Mouse (Mus musculus) limb, embryonic 13.5 days (tissue): ENCODE data around the gene Gtf2i. TPM values are rescaled to one million over a fixed set of nuclear protein-coding genes. Genes with fewer than 3 reads are reported as not detected.

Source experiments
- ATAC-seq: fragments of 200-750 bp; cut with Nextera tagmentation; 2 replicates; pipeline ENCODE4 v1.8.0; 2017; ENCODE audit warnings: low read depth, moderate number of reproducible peaks, moderate TSS enrichment; ENCODE audit not compliant: low FRiP score
- H3K27ac ChIP-seq: fragments of 300-500 bp; sonication (generic); 2 replicates; pipeline ENCODE4 v1.5.1; 2015; ENCODE audit warnings: inconsistent platforms, mild to moderate bottlenecking, moderate library complexity
- H3K27me3 ChIP-seq: fragments of 300-500 bp; sonication (generic); 2 replicates; pipeline ENCODE4 v1.6.1; 2015; ENCODE audit warnings: mild to moderate bottlenecking, inconsistent platforms
- H3K36me3 ChIP-seq: fragments of 300-500 bp; sonication (generic); 2 replicates; pipeline ENCODE4 v1.6.1; 2015; ENCODE audit warnings: inconsistent platforms, mild to moderate bottlenecking, moderate library complexity
- H3K4me1 ChIP-seq: fragments of 300-500 bp; sonication (generic); 2 replicates; pipeline ENCODE4 v1.6.1; 2015; ENCODE audit warnings: inconsistent platforms
- H3K4me2 ChIP-seq: fragments of 300-500 bp; sonication (generic); replicated peaks from 2 replicates; pipeline ENCODE4 v1.6.1; 2015; ENCODE audit warnings: inconsistent platforms, mild to moderate bottlenecking, moderate library complexity
- H3K4me3 ChIP-seq: fragments of 300-500 bp; sonication (generic); 2 replicates; pipeline ENCODE4 v1.5.1; 2015; ENCODE audit warnings: moderate library complexity, mild to moderate bottlenecking, inconsistent platforms
- H3K9ac ChIP-seq: fragments of 300-500 bp; sonication (generic); 2 replicates; pipeline ENCODE4 v1.6.1; 2015; ENCODE audit warnings: mild to moderate bottlenecking, inconsistent platforms
- H3K9me3 ChIP-seq: fragments of 300-500 bp; sonication (generic); 2 replicates; pipeline ENCODE4 v1.6.1; 2016; ENCODE audit warnings: inconsistent platforms
- WGBS: fragments of 180-500 bp; shearing (Covaris S2); methylation state at CpG from one replicate; pipeline ENCODE4 v1.1.7; 2015; 5-methylcytosine and 5-hydroxymethylcytosine counted together
- polyA plus RNA-seq: library from polyadenylated mRNA; unstranded; fragments of >200 nt; fragmentation: Nextera tagmentation; extraction: Ambion mirVana; gene quantifications from 2 replicates; pipeline ENCODE4 v1.2.1, GENCODE M21; 2015

Gtf2i gene
- polyA plus RNA-seq, 1 experiment from 2014 or later, result 209 TPM

- H3K4me3 ChIP-seq, result no peak overlapping the region
- no peak overlapping the region for H3K4me2 ChIP-seq
- no peaks in the 10 kb centered on the region for H3K9me3 ChIP-seq
- no peaks in the 10 kb centered on the region for H3K27me3 ChIP-seq
- no peak overlapping the region for H3K27ac ChIP-seq
- no peak overlapping the region for H3K9ac ChIP-seq
- no peaks in the 10 kb centered on the region for H3K4me1 ChIP-seq
- 92% methylated on average over 4 of the region's 4 CpGs for WGBS
- H3K36me3 ChIP-seq, result peaks cover 98% of the 10 kb centered on the region
- ATAC-seq, result no peak
These were observed 44.0 kb downstream of the Gtf2i start for GRCm38 (mm10) chr5:134270566-134270965.

GRCm38 (mm10) chr5:134269751-134270150, 44.8 kb downstream of the Gtf2i start:
- no peak overlapping the region for H3K4me2 ChIP-seq
- peaks cover 98% of the 10 kb centered on the region for H3K36me3 ChIP-seq
- H3K27ac ChIP-seq, result no peak overlapping the region
- ATAC-seq, result no peak
- H3K4me3 ChIP-seq, result no peak overlapping the region
- no peaks in the 10 kb centered on the region for H3K9me3 ChIP-seq
- H3K4me1 ChIP-seq, result no peaks in the 10 kb centered on the region
- H3K9ac ChIP-seq, result no peak overlapping the region
- no peaks in the 10 kb centered on the region for H3K27me3 ChIP-seq
- WGBS, result 87% methylated on average over 5 of the region's 5 CpGs

GRCm38 (mm10) chr5:134268751-134269150, 45.8 kb downstream of the Gtf2i start:
- H3K27ac ChIP-seq, result no peak overlapping the region
- H3K4me1 ChIP-seq, result no peaks in the 10 kb centered on the region
- no peaks in the 10 kb centered on the region for H3K9me3 ChIP-seq
- no peak overlapping the region for H3K4me2 ChIP-seq
- H3K4me3 ChIP-seq, result no peak overlapping the region
- no peak overlapping the region for H3K9ac ChIP-seq
- no peak for ATAC-seq
- WGBS, result 97% methylated on average over 8 of the region's 8 CpGs
- H3K36me3 ChIP-seq, result peaks cover 100% of the 10 kb centered on the region
- no peaks in the 10 kb centered on the region for H3K27me3 ChIP-seq

GRCm38 (mm10) chr5:134266404-134266803, 48.2 kb downstream of the Gtf2i start:
- Histone ChIP-seq H3K9ac (no peak overlapping the region), H3K4me1 (no peaks in the 10 kb centered on the region), H3K9me3 (no peaks in the 10 kb centered on the region), H3K36me3 (peaks cover 100% of the 10 kb centered on the region), H3K27me3 (no peaks in the 10 kb centered on the region), H3K27ac (no peak overlapping the region), H3K4me3 (no peak overlapping the region), H3K4me2 (no peak overlapping the region)
- 89% methylated on average over 18 of the region's 18 CpGs for WGBS
- no peak for ATAC-seq

DNA sequence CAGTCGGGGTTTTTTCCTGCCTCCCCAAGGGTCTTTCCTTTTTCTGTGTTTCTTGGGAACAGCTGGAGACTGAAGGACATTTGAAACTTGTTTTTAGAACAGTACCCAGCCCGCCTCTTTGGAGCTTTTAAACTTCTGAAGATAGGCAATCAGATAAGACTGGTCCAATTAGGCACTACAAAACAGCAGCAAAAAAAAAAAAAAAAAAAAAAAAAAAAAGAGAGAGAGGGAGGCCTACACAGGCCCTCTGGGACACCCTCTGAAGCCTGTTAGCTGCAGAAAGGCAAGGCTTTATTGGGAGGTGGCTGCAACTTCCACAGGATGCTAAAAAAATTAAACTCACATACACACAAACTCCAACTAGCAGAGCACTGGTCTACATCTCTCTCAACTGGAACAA, 48.7 kb downstream of the Gtf2i start:
- Histone ChIP-seq H3K27ac (no peak overlapping the region), H3K36me3 (peaks cover 100% of the 10 kb centered on the region), H3K27me3 (no peaks in the 10 kb centered on the region), H3K4me3 (no peak overlapping the region), H3K4me1 (no peaks in the 10 kb centered on the region), H3K9ac (no peak overlapping the region), H3K9me3 (no peaks in the 10 kb centered on the region), H3K4me2 (no peak overlapping the region)
- 65% methylated on average over 2 of the region's 2 CpGs for WGBS
- no peak for ATAC-seq

- Histone ChIP-seq H3K27ac (no peak overlapping the region), H3K4me2 (no peak overlapping the region), H3K4me1 (no peaks in the 10 kb centered on the region), H3K36me3 (peaks cover 98% of the 10 kb centered on the region), H3K9ac (no peak overlapping the region), H3K4me3 (no peak overlapping the region), H3K9me3 (no peaks in the 10 kb centered on the region), H3K27me3 (no peaks in the 10 kb centered on the region)
- 88% methylated on average over 9 of the region's 9 CpGs for WGBS
- ATAC-seq, result no peak
These were observed 54.4 kb downstream of the Gtf2i start for GRCm38 (mm10) chr5:134260001-134260636.

DNA sequence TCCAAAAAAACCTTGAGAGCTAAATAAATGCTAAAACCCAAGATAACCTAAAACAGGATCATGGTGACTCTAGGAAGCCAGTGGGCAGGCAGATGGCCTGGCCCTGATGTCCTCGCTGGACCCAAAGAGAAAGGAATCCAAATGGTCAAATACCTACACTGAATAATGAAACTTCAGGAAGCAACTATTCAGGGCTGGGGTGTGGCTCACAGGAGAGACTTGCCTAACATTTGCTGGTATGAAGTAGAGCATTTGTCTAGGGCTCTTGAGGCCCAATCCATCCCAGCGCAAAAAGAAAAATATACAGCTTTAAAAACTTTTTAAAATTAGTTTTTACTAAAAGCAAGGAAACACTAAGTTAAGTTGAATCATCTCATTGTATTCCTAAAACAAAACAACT, 55.6 kb downstream of the Gtf2i start:
- no peaks in the 10 kb centered on the region for H3K4me1 ChIP-seq
- no peaks in the 10 kb centered on the region for H3K27me3 ChIP-seq
- no peak for ATAC-seq
- no peak overlapping the region for H3K4me3 ChIP-seq
- H3K9ac ChIP-seq, result no peak overlapping the region
- peaks cover 98% of the 10 kb centered on the region for H3K36me3 ChIP-seq
- WGBS, result 94% methylated on average over 2 of the region's 2 CpGs
- no peaks in the 10 kb centered on the region for H3K9me3 ChIP-seq
- no peak overlapping the region for H3K27ac ChIP-seq
- no peak overlapping the region for H3K4me2 ChIP-seq

GRCm38 (mm10) chr5:134258395-134258794, 56.2 kb downstream of the Gtf2i start:
- H3K27me3 ChIP-seq, result no peaks in the 10 kb centered on the region
- no peak overlapping the region for H3K27ac ChIP-seq
- H3K4me3 ChIP-seq, result no peak overlapping the region
- no peak overlapping the region for H3K4me2 ChIP-seq
- 89% methylated on average over 4 of the region's 4 CpGs for WGBS
- H3K9ac ChIP-seq, result no peak overlapping the region
- no peaks in the 10 kb centered on the region for H3K9me3 ChIP-seq
- peaks cover 98% of the 10 kb centered on the region for H3K36me3 ChIP-seq
- no peak for ATAC-seq
- no peaks in the 10 kb centered on the region for H3K4me1 ChIP-seq

DNA sequence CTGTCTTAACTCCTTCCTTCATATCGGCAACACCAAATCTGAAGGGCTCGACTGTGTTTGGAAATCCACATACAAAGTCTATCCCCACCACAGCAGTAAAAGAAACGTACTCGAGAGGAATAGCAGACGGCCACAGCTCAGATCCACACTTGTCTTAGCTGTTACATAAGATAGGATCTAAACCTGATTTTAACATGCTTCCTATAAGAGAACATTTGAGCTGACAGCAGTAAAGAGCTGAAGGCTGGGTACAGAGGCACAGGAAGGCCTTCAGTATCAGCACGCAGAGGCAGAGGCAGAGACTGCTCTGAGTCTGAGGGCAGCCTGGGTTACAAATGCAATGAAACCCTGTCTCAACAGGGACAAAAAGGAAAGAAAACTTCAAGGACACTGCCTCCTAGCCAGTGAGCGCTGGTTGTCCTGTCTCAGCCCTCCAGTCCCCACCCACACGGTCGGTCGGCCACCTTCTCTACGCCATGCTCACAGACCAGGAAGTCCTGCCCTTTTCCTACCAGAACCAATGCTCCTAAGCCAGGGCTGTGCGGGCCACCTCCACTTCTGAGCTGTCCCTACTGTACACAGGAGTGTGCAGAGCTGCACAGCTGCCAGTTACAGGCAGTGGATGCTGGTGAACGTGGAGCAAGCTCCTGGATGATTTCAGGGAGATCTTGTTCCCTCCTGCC, 57.1 kb downstream of the Gtf2i start:
- H3K27ac ChIP-seq, result no peak overlapping the region
- H3K9me3 ChIP-seq, result no peaks in the 10 kb centered on the region
- H3K9ac ChIP-seq, result no peak overlapping the region
- no peak overlapping the region for H3K4me3 ChIP-seq
- WGBS, result 91% methylated on average over 13 of the region's 13 CpGs
- no peaks in the 10 kb centered on the region for H3K4me1 ChIP-seq
- H3K4me2 ChIP-seq, result no peak overlapping the region
- no peaks in the 10 kb centered on the region for H3K27me3 ChIP-seq
- ATAC-seq, result no peak
- H3K36me3 ChIP-seq, result peaks cover 98% of the 10 kb centered on the region

GRCm38 (mm10) chr5:134255294-134255693, 59.3 kb downstream of the Gtf2i start:
- ATAC-seq, result no peak
- H3K36me3 ChIP-seq, result peaks cover 97% of the 10 kb centered on the region
- 90% methylated on average over 10 of the region's 10 CpGs for WGBS
- H3K27me3 ChIP-seq, result no peaks in the 10 kb centered on the region
- H3K9ac ChIP-seq, result no peak overlapping the region
- no peak overlapping the region for H3K27ac ChIP-seq
- no peak overlapping the region for H3K4me2 ChIP-seq
- no peak overlapping the region for H3K4me3 ChIP-seq
- no peaks in the 10 kb centered on the region for H3K4me1 ChIP-seq
- H3K9me3 ChIP-seq, result no peaks in the 10 kb centered on the region

DNA sequence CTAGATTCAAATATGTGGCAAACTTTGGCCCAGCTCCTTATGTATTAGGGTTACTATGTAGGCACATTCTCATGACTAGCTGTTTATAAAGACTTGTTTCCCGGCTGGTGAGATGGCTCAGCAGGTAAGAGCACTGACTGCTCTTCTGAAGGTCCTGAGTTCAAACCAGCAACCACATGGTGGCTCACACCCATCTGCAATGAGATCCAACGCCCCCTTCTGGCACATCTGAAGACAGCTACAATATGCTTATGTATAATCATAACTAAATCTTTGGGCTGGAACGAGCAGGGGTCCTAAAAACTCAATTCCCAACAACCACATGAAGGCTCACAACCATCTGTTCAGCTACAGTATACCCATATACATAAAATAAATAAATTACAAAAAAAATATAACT, 60.8 kb downstream of the Gtf2i start:
- Histone ChIP-seq H3K27ac (no peak overlapping the region), H3K9ac (no peak overlapping the region), H3K4me1 (no peaks in the 10 kb centered on the region), H3K36me3 (peaks cover 96% of the 10 kb centered on the region), H3K4me3 (no peak overlapping the region), H3K4me2 (no peak overlapping the region), H3K9me3 (no peaks in the 10 kb centered on the region), H3K27me3 (no peaks in the 10 kb centered on the region)
- no peak for ATAC-seq
- WGBS, result 69% methylated on average over 3 of the region's 3 CpGs

DNA sequence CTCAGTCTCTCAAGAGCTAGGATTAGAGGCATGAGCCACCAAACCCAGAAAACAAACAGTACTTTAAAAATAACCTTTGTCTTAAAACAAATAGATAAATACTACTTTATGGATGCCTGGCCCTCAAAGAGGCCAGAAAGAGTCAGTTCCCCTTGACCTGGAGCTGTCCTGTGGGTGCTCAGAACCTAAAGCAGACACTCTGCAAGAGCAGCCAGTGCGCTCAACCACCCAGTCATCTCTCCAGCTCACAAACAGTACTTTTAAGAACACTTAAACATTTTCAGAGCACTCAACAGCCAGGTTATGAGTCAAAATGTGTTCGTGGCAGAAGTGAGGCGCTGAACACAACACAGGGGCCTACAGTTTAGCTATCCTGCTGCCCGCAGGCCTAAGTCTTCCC, 63.5 kb downstream of the Gtf2i start:
- peaks cover 98% of the 10 kb centered on the region for H3K36me3 ChIP-seq
- no peak overlapping the region for H3K27ac ChIP-seq
- ATAC-seq, result no peak
- H3K4me3 ChIP-seq, result no peak overlapping the region
- H3K9ac ChIP-seq, result no peak overlapping the region
- no peak overlapping the region for H3K4me2 ChIP-seq
- no peaks in the 10 kb centered on the region for H3K9me3 ChIP-seq
- no peaks in the 10 kb centered on the region for H3K4me1 ChIP-seq
- WGBS, result 96% methylated on average over 4 of the region's 4 CpGs
- no peaks in the 10 kb centered on the region for H3K27me3 ChIP-seq

DNA sequence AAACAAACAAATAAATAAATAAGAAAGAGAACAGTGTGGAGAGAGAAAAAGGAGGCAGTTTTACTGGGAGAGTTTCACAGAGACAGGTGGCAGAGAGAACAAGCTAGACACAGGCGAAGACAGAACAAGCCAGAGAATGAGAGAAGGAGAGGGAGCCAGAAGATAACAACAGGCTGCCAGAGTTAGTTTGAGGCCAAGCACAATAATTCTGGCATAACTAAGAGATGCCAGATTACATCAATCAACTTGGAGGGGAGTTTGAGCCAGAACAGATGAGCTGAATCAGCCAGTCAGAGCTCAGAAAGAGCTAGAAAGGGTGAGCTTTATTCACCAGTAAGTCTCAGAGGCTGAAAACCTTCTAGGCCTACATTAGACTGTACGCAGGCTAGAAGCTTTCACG, 64.0 kb downstream of the Gtf2i start:
- Histone ChIP-seq H3K4me3 (no peak overlapping the region), H3K4me1 (no peaks in the 10 kb centered on the region), H3K4me2 (no peak overlapping the region), H3K9me3 (no peaks in the 10 kb centered on the region), H3K27me3 (no peaks in the 10 kb centered on the region), H3K27ac (no peak overlapping the region), H3K36me3 (peaks cover 98% of the 10 kb centered on the region), H3K9ac (no peak overlapping the region)
- WGBS, result 92% methylated on average over 3 of the region's 3 CpGs
- no peak for ATAC-seq
